Mouse (Mus musculus) bone marrow, adult 2 months (tissue): Measurements from ENCODE around the gene Hoxa10.

Source experiments
- CTCF ChIP-seq: fragments of 200-500 bp; IDR thresholded peaks from 2 replicates; pipeline ENCODE4 v1.5.1; 2011; ENCODE audit warnings: low read length, control low read depth; ENCODE audit not compliant: control insufficient read depth, insufficient read depth
- POLR2A ChIP-seq: fragments of 200-500 bp; IDR thresholded peaks from 2 replicates; pipeline ENCODE4 v1.6.1; 2011; ENCODE audit warnings: low read depth, mild to moderate bottlenecking, control low read depth, low read length, borderline replicate concordance; ENCODE audit not compliant: control insufficient read depth

DNA sequence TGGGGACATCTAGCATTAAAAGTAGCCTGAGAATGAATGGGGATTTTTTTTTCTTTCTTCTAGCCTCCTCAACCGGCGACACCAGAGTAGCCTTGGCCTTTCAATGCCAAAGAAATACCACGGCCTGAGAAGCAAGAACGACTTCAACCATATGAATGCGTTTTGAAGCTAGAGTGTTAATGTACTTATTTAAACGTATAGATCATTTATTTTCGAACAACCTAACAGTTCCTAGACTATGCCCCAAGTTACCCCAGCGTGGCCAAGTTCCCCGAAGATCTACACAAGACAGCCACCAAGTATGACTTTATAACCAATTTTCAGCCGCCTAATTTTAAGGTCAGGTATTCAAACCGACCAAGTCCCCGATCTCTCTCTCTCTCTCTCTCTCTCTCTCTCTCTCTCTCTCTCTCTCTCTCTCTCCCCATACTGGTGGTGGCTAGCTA, 19.8 kb downstream of the Hoxa10 start:
- TF ChIP-seq POLR2A: no peak
- TF ChIP-seq CTCF: no peak
